Mouse (Mus musculus) thymus, adult 2 months (tissue): ENCODE results near the gene Hist1h2ab. TPM values are rescaled to one million over a fixed set of nuclear protein-coding genes. Genes with fewer than 3 reads are reported as not detected.
A peak's percentile ranks its signal among the peaks of the same experiment; 100 is the strongest.
"Not testable (repeated sequence)": the region's sequence is repeated elsewhere in the genome, so short reads cannot be mapped to it uniquely, and the experiment has no call there.

Experiments used
- DNase-seq: peaks from one replicate; pipeline ENCODE4 v3.0.0; 2021
- H3K27ac ChIP-seq: fragments of 200-500 bp; 2 replicates; pipeline ENCODE4 v1.5.1; 2012; ENCODE audit warnings: low read length, control low read depth; ENCODE audit not compliant: control insufficient read depth, insufficient read depth
- H3K27me3 ChIP-seq: fragments of 200-500 bp; 2 replicates; pipeline ENCODE4 v1.6.1; 2012; ENCODE audit warnings: mild to moderate bottlenecking, low read length, moderate library complexity, mixed read lengths; ENCODE audit not compliant: control insufficient read depth, insufficient read depth
- H3K36me3 ChIP-seq: fragments of 200-500 bp; 2 replicates; pipeline ENCODE4 v1.6.1; 2012; ENCODE audit warnings: mild to moderate bottlenecking, low read length, moderate library complexity; ENCODE audit not compliant: control insufficient read depth, insufficient read depth
- H3K4me1 ChIP-seq: fragments of 200-500 bp; replicated peaks from 2 replicates; pipeline ENCODE4 v1.6.1; 2012; ENCODE audit warnings: low read length; ENCODE audit not compliant: control insufficient read depth, insufficient read depth
- H3K4me3 ChIP-seq: fragments of 200-500 bp; 2 replicates; pipeline ENCODE4 v1.5.1; 2012; ENCODE audit warnings: mild to moderate bottlenecking, low read length, control low read depth, moderate library complexity; ENCODE audit not compliant: control insufficient read depth, insufficient read depth
- CTCF ChIP-seq: fragments of 200-500 bp; IDR thresholded peaks from 2 replicates; pipeline ENCODE4 v1.5.1; 2012; ENCODE audit warnings: mild to moderate bottlenecking, control low read depth, low read length, moderate library complexity, borderline replicate concordance; ENCODE audit not compliant: control insufficient read depth, poor library complexity, insufficient read depth; ENCODE audit errors: extremely low read depth
- POLR2A ChIP-seq: fragments of 200-500 bp; IDR thresholded peaks from 2 replicates; pipeline ENCODE4 v1.6.1; 2012; ENCODE audit warnings: mild to moderate bottlenecking, low read length, control low read depth, moderate library complexity; ENCODE audit not compliant: control insufficient read depth, poor library complexity, insufficient read depth; ENCODE audit errors: extremely low read depth
- WGBS: fragments of 180-500 bp; shearing (Covaris S2); methylation state at CpG from one replicate; pipeline ENCODE4 v1.1.7; 2018; 5-methylcytosine and 5-hydroxymethylcytosine counted together
- polyA plus RNA-seq: library from polyadenylated mRNA; depleted of rRNA; stranded (reverse); fragments of >200 nt; gene quantifications from 2 replicates; pipeline ENCODE4 v1.2.3, GENCODE M21; 2012

The Hist1h2ab gene
- polyA plus RNA-seq, 1 experiment, result 258 TPM

- TF ChIP-seq CTCF (no peak), POLR2A (peak; percentile 72)
- H3K4me3 ChIP-seq, result peak within 1 kb of the TSS; percentile 50
- H3K27ac ChIP-seq, result peak within 1 kb of the TSS; percentile 94
- no peaks in the 10 kb centered on the region for H3K27me3 ChIP-seq
- under 1% methylated on average over 69 of the region's 72 CpGs for WGBS
- H3K4me1 ChIP-seq, result peaks cover 12% of the 10 kb centered on the region
- peak; percentile 98 for DNase-seq
- no peaks in the 10 kb centered on the region for H3K36me3 ChIP-seq
Observed at GRCm38 (mm10) chr13:23760972-23761864, 10.3 kb downstream of the Hist1h2ab start, which contains the start of gene Hist1h4a. Hist1h4a (minus strand) TSS chr13:23761230.

GRCm38 (mm10) chr13:23761871-23762821 lies 11.2 kb downstream of the Hist1h2ab start, which contains the start of gene Hist1h3a:
Hist1h3a (minus strand) TSS chr13:23762386.
- under 1% methylated on average over 33 of the region's 52 CpGs for WGBS
- H3K4me1 ChIP-seq, result peaks cover 12% of the 10 kb centered on the region
- peak; percentile 72 for DNase-seq

GRCm38 (mm10) chr13:23763242-23763585 lies 12.3 kb downstream of the Hist1h2ab start:
- WGBS, result 1% methylated on average over 10 of the region's 10 CpGs
- no peak for TF ChIP-seq CTCF
- no peak for TF ChIP-seq POLR2A
- H3K36me3 ChIP-seq, result no peaks in the 10 kb centered on the region
- DNase-seq, result no peak
- H3K27ac ChIP-seq, result peak overlapping the region; percentile 82
- no peak overlapping the region for H3K4me3 ChIP-seq
- H3K4me1 ChIP-seq, result peaks cover 9% of the 10 kb centered on the region
- H3K27me3 ChIP-seq, result no peaks in the 10 kb centered on the region

More at GRCm38 (mm10) chr13:23761871-23762821, 11.2 kb downstream of the Hist1h2ab start, which contains the start of gene Hist1h3a:
- H3K36me3 ChIP-seq, H3K27me3 ChIP-seq: not testable (repeated sequence)
- Histone ChIP-seq H3K4me3 (peak within 1 kb of the TSS; percentile 50), H3K27ac (peak within 1 kb of the TSS; percentile 94)
- TF ChIP-seq POLR2A, result peak; percentile 70

GRCm38 (mm10) chr13:23763586-23764323 lies 12.8 kb downstream of the Hist1h2ab start, which contains the start of gene Hist1h1a:
Hist1h1a (plus strand) TSS chr13:23763666.
- peak within 1 kb of the TSS; percentile 94 for H3K27ac ChIP-seq
- no peaks in the 10 kb centered on the region for H3K27me3 ChIP-seq
- H3K4me1 ChIP-seq, result peaks cover 9% of the 10 kb centered on the region
- 2% methylated on average over 34 of the region's 34 CpGs for WGBS
- no peaks in the 10 kb centered on the region for H3K36me3 ChIP-seq
- DNase-seq, result peak; percentile 87
- peak; percentile 89; the same call in 1 of the 2 replicates for TF ChIP-seq POLR2A
- no peak for TF ChIP-seq CTCF
- H3K4me3 ChIP-seq, result peak within 1 kb of the TSS; percentile 74

GRCm38 (mm10) chr13:23764324-23765171 lies 13.6 kb downstream of the Hist1h2ab start:
- Histone ChIP-seq H3K4me1 (peaks cover 9% of the 10 kb centered on the region), H3K27ac (peak overlapping the region; percentile 94), H3K27me3 (no peaks in the 10 kb centered on the region), H3K4me3 (peak overlapping the region; percentile 74), H3K36me3 (no peaks in the 10 kb centered on the region)
- TF ChIP-seq POLR2A (no peak), CTCF (no peak)
- DNase-seq, result no peak
- WGBS, result 50% methylated on average over 12 of the region's 12 CpGs
